Mouse (Mus musculus): Measurements from ENCODE around the gene Lbx2. TPM values are rescaled to one million over a fixed set of nuclear protein-coding genes. Genes with fewer than 3 reads are reported as not detected.
A peak's percentile ranks its signal among the peaks of the same experiment; 100 is the strongest.

The Lbx2 gene
- not detected for polyA plus RNA-seq (2017; shearing (Covaris generic))

GRCm38 (mm10) chr6:83086121-83087035 lies at the start of gene Lbx2:
Lbx2 (plus strand) TSS chr6:83086367.
- peak; percentile 21 for ATAC-seq

- ATAC-seq: no peak
These were observed 49.0 kb upstream of the Lbx2 start for GRCm38 (mm10) chr6:83037188-83037587.

- peak; percentile 89 for ATAC-seq
These were observed 47.6 kb upstream of the Lbx2 start for GRCm38 (mm10) chr6:83038496-83039012.

GRCm38 (mm10) chr6:83040601-83041000 lies 45.6 kb upstream of the Lbx2 start:
- ATAC-seq: no peak

- ATAC-seq: no peak
These were observed 42.6 kb upstream of the Lbx2 start for GRCm38 (mm10) chr6:83043561-83043960.

- ATAC-seq: no peak
These were observed 42.2 kb upstream of the Lbx2 start for GRCm38 (mm10) chr6:83043993-83044392.

- no peak for ATAC-seq
These were observed 41.4 kb upstream of the Lbx2 start for GRCm38 (mm10) chr6:83044742-83045141.

GRCm38 (mm10) chr6:83049367-83049766 lies 36.8 kb upstream of the Lbx2 start:
- no peak for ATAC-seq

- peak; percentile 27 for ATAC-seq
These were observed 32.8 kb upstream of the Lbx2 start for GRCm38 (mm10) chr6:83053136-83053960.

GRCm38 (mm10) chr6:83054074-83054851 lies 31.9 kb upstream of the Lbx2 start, which contains the start of gene Aup1:
Aup1 (plus strand) TSS chr6:83054521.
- ATAC-seq: peak; percentile 91

- peak; percentile 18 for ATAC-seq
These were observed 31.2 kb upstream of the Lbx2 start, which contains the start of gene Htra2 for GRCm38 (mm10) chr6:83054871-83055431. Htra2 (minus strand) TSS chr6:83055273.

- ATAC-seq: no peak
These were observed 28.4 kb upstream of the Lbx2 start, which contains the start of gene Dqx1 for GRCm38 (mm10) chr6:83057790-83058189. Dqx1 (plus strand) TSS chr6:83057844.

- ATAC-seq: no peak
These were observed 27.4 kb upstream of the Lbx2 start for GRCm38 (mm10) chr6:83058725-83059124.

GRCm38 (mm10) chr6:83065995-83066394 lies 20.2 kb upstream of the Lbx2 start:
- ATAC-seq: peak; percentile 47

- no peak for ATAC-seq
These were observed 19.7 kb upstream of the Lbx2 start for GRCm38 (mm10) chr6:83066441-83066840.

- ATAC-seq: no peak
These were observed 17.9 kb upstream of the Lbx2 start for GRCm38 (mm10) chr6:83068221-83068620.

- ATAC-seq: no peak
These were observed 17.3 kb upstream of the Lbx2 start for GRCm38 (mm10) chr6:83068706-83069487.

GRCm38 (mm10) chr6:83069488-83070246 lies 16.5 kb upstream of the Lbx2 start:
- ATAC-seq: no peak

GRCm38 (mm10) chr6:83070247-83070310 lies 16.1 kb upstream of the Lbx2 start, which contains the start of gene Tlx2:
Tlx2 (minus strand) TSS chr6:83070293.
- no peak for ATAC-seq

GRCm38 (mm10) chr6:83070311-83071219 lies 15.6 kb upstream of the Lbx2 start:
- ATAC-seq: no peak
